Mouse (Mus musculus) liver, embryonic 12.5 days (tissue): Measurements from ENCODE around the gene Frmd5. TPM values are rescaled to one million over a fixed set of nuclear protein-coding genes. Genes with fewer than 3 reads are reported as not detected.

Source experiments
- ATAC-seq: fragments of 200-750 bp; cut with Nextera tagmentation; 2 replicates; pipeline ENCODE4 v1.8.0; 2017; ENCODE audit warnings: moderate number of reproducible peaks, mild to moderate bottlenecking, moderate library complexity
- H3K27ac ChIP-seq: fragments of 300-500 bp; sonication (generic); 2 replicates; pipeline ENCODE4 v1.5.1; 2016; ENCODE audit warnings: mild to moderate bottlenecking
- H3K27me3 ChIP-seq: fragments of 300-500 bp; sonication (generic); replicated peaks from 2 replicates; pipeline ENCODE4 v1.6.1; 2016; ENCODE audit warnings: mild to moderate bottlenecking, moderate library complexity
- H3K36me3 ChIP-seq: fragments of 300-500 bp; sonication (generic); 2 replicates; pipeline ENCODE4 v1.6.1; 2016; ENCODE audit warnings: mild to moderate bottlenecking, moderate library complexity
- H3K4me1 ChIP-seq: fragments of 300-500 bp; sonication (generic); 2 replicates; pipeline ENCODE4 v1.6.1; 2016
- H3K4me2 ChIP-seq: fragments of 300-500 bp; sonication (generic); 2 replicates; pipeline ENCODE4 v1.6.1; 2016; ENCODE audit warnings: mild to moderate bottlenecking, moderate library complexity
- H3K4me3 ChIP-seq: fragments of 300-500 bp; sonication (generic); 2 replicates; pipeline ENCODE4 v1.5.1; 2016; ENCODE audit warnings: mild to moderate bottlenecking, moderate library complexity
- H3K9ac ChIP-seq: fragments of 300-500 bp; sonication (generic); 2 replicates; pipeline ENCODE4 v1.6.1; 2016; ENCODE audit warnings: mild to moderate bottlenecking, moderate library complexity
- H3K9me3 ChIP-seq: fragments of 300-500 bp; sonication (generic); replicated peaks from 2 replicates; pipeline ENCODE4 v1.6.1; 2016; ENCODE audit warnings: mild to moderate bottlenecking, moderate library complexity
- WGBS: fragments of 180-500 bp; shearing (Covaris S2); methylation state at CpG from one replicate; pipeline ENCODE4 v1.1.7; 2016; ENCODE audit not compliant: insufficient replicate concordance; 5-methylcytosine and 5-hydroxymethylcytosine counted together
- polyA plus RNA-seq: library from polyadenylated mRNA; unstranded; fragments of >200 nt; fragmentation: Nextera tagmentation; extraction: Ambion mirVana; gene quantifications from 2 replicates; pipeline ENCODE4 v1.2.1, GENCODE M21; 2016

Gene Frmd5
- polyA plus RNA-seq = 0.25 and 0.29 TPM in 2 replicates

- peaks cover 27% of the 10 kb centered on the region for H3K4me1 ChIP-seq
- peak within 1 kb of the TSS; percentile 68 for H3K4me3 ChIP-seq
- H3K36me3 ChIP-seq = no peaks in the 10 kb centered on the region
- peak; percentile 98 for ATAC-seq
- peak within 1 kb of the TSS; percentile 44 for H3K9ac ChIP-seq
- H3K27ac ChIP-seq = no peak within 1 kb of the TSS
- H3K27me3 ChIP-seq = peaks cover 65% of the 10 kb centered on the region
- H3K9me3 ChIP-seq = no peaks in the 10 kb centered on the region
- H3K4me2 ChIP-seq = peak within 1 kb of the TSS; percentile 84
- WGBS = 3% methylated on average over 35 of the region's 35 CpGs
Measured at GRCm38 (mm10) chr2:121806959-121807653, at the start of gene Frmd5. TSS of gene Frmd5 (minus strand) at chr2:121807087.

- H3K4me2 ChIP-seq = no peak overlapping the region
- H3K4me3 ChIP-seq = no peak overlapping the region
- H3K9ac ChIP-seq = no peak overlapping the region
- no peaks in the 10 kb centered on the region for H3K36me3 ChIP-seq
- H3K9me3 ChIP-seq = no peaks in the 10 kb centered on the region
- peaks cover 5% of the 10 kb centered on the region; the same call in 1 of the 2 replicates for H3K27me3 ChIP-seq
- no peak overlapping the region for H3K27ac ChIP-seq
- 69% methylated on average over 3 of the region's 3 CpGs for WGBS
- no peak for ATAC-seq
- H3K4me1 ChIP-seq = no peaks in the 10 kb centered on the region
Measured at GRCm38 (mm10) chr2:121853974-121854373, 47.1 kb upstream of the Frmd5 start.

GRCm38 (mm10) chr2:121852045-121852444 is 45.2 kb upstream of the Frmd5 start:
- Histone ChIP-seq H3K9ac (no peak overlapping the region), H3K4me3 (no peak overlapping the region), H3K36me3 (no peaks in the 10 kb centered on the region), H3K27me3 (no peaks in the 10 kb centered on the region), H3K9me3 (no peaks in the 10 kb centered on the region), H3K4me1 (no peaks in the 10 kb centered on the region), H3K4me2 (no peak overlapping the region), H3K27ac (no peak overlapping the region)
- WGBS = 24% methylated on average over 2 of the region's 2 CpGs
- ATAC-seq = no peak

GRCm38 (mm10) chr2:121846050-121846449 is 39.2 kb upstream of the Frmd5 start:
- no peak for ATAC-seq
- no peak overlapping the region for H3K4me3 ChIP-seq

GRCm38 (mm10) chr2:121842249-121842648 is 35.4 kb upstream of the Frmd5 start:
- peaks cover 8% of the 10 kb centered on the region; the same call in 1 of the 2 replicates for H3K4me1 ChIP-seq
- H3K27me3 ChIP-seq = no peaks in the 10 kb centered on the region
- 55% methylated on average over 3 of the region's 3 CpGs for WGBS
- no peak overlapping the region for H3K27ac ChIP-seq
- no peaks in the 10 kb centered on the region for H3K9me3 ChIP-seq
- no peaks in the 10 kb centered on the region for H3K36me3 ChIP-seq
- 0 out of 2 replicates have a peak, but pooled peaks have one; percentile 30 for ATAC-seq
- no peak overlapping the region for H3K4me3 ChIP-seq
- no peak overlapping the region for H3K9ac ChIP-seq
- H3K4me2 ChIP-seq = no peak overlapping the region

More at GRCm38 (mm10) chr2:121846050-121846449, 39.2 kb upstream of the Frmd5 start:
- no peak overlapping the region for H3K27ac ChIP-seq
- no peaks in the 10 kb centered on the region for H3K36me3 ChIP-seq
- WGBS = 51% methylated on average over 8 of the region's 8 CpGs
- no peak overlapping the region for H3K9ac ChIP-seq
- H3K4me2 ChIP-seq = no peak overlapping the region
- H3K9me3 ChIP-seq = no peaks in the 10 kb centered on the region
- H3K4me1 ChIP-seq = peaks cover 8% of the 10 kb centered on the region; the same call in 1 of the 2 replicates
- H3K27me3 ChIP-seq = no peaks in the 10 kb centered on the region

GRCm38 (mm10) chr2:121841453-121841852 is 34.6 kb upstream of the Frmd5 start:
- Histone ChIP-seq H3K27me3 (no peaks in the 10 kb centered on the region), H3K9ac (no peak overlapping the region), H3K9me3 (no peaks in the 10 kb centered on the region), H3K36me3 (no peaks in the 10 kb centered on the region), H3K4me1 (peaks cover 8% of the 10 kb centered on the region; the same call in 1 of the 2 replicates), H3K4me2 (no peak overlapping the region), H3K4me3 (no peak overlapping the region), H3K27ac (no peak overlapping the region)
- ATAC-seq = no peak
- 89% methylated on average over 3 of the region's 3 CpGs for WGBS

- Histone ChIP-seq H3K4me3 (no peak overlapping the region), H3K9ac (no peak overlapping the region), H3K27me3 (no peaks in the 10 kb centered on the region; the same call in 1 of the 2 replicates), H3K27ac (no peak overlapping the region), H3K4me1 (no peaks in the 10 kb centered on the region), H3K9me3 (no peaks in the 10 kb centered on the region), H3K4me2 (no peak overlapping the region), H3K36me3 (no peaks in the 10 kb centered on the region)
- 25% methylated on average over 3 of the region's 3 CpGs for WGBS
- ATAC-seq = no peak
Measured at GRCm38 (mm10) chr2:121834926-121835325, 28.0 kb upstream of the Frmd5 start.

GRCm38 (mm10) chr2:121832484-121832894 is 25.6 kb upstream of the Frmd5 start:
- Histone ChIP-seq H3K4me1 (no peaks in the 10 kb centered on the region), H3K27me3 (no peaks in the 10 kb centered on the region; the same call in 1 of the 2 replicates), H3K4me3 (no peak overlapping the region), H3K9me3 (no peaks in the 10 kb centered on the region), H3K4me2 (no peak overlapping the region), H3K27ac (no peak overlapping the region), H3K9ac (no peak overlapping the region), H3K36me3 (no peaks in the 10 kb centered on the region)
- no peak for ATAC-seq
- WGBS = 11% methylated on average over 5 of the region's 5 CpGs

GRCm38 (mm10) chr2:121828411-121828810 is 21.5 kb upstream of the Frmd5 start:
- Histone ChIP-seq H3K36me3 (no peaks in the 10 kb centered on the region), H3K4me3 (no peak overlapping the region), H3K4me2 (no peak overlapping the region), H3K9me3 (no peaks in the 10 kb centered on the region), H3K27ac (no peak overlapping the region), H3K4me1 (no peaks in the 10 kb centered on the region), H3K27me3 (no peaks in the 10 kb centered on the region), H3K9ac (no peak overlapping the region)
- no peak for ATAC-seq
- WGBS = 66% methylated on average over 3 of the region's 3 CpGs

- Histone ChIP-seq H3K4me1 (no peaks in the 10 kb centered on the region), H3K36me3 (no peaks in the 10 kb centered on the region), H3K27me3 (no peaks in the 10 kb centered on the region), H3K4me2 (no peak overlapping the region), H3K9me3 (no peaks in the 10 kb centered on the region), H3K9ac (no peak overlapping the region), H3K27ac (no peak overlapping the region), H3K4me3 (no peak overlapping the region)
- WGBS = 56% methylated on average over 2 of the region's 2 CpGs
- ATAC-seq = no peak
Measured at GRCm38 (mm10) chr2:121826189-121826588, 19.3 kb upstream of the Frmd5 start.

GRCm38 (mm10) chr2:121824653-121825052 is 17.8 kb upstream of the Frmd5 start:
- Histone ChIP-seq H3K27me3 (no peaks in the 10 kb centered on the region), H3K9me3 (no peaks in the 10 kb centered on the region), H3K4me1 (no peaks in the 10 kb centered on the region), H3K4me2 (no peak overlapping the region), H3K27ac (no peak overlapping the region), H3K36me3 (no peaks in the 10 kb centered on the region), H3K9ac (no peak overlapping the region), H3K4me3 (no peak overlapping the region)
- ATAC-seq = no peak
- 39% methylated on average over 5 of the region's 5 CpGs for WGBS

GRCm38 (mm10) chr2:121821787-121822186 is 14.9 kb upstream of the Frmd5 start:
- Histone ChIP-seq H3K4me1 (no peaks in the 10 kb centered on the region), H3K9ac (no peak overlapping the region), H3K36me3 (no peaks in the 10 kb centered on the region), H3K27ac (no peak overlapping the region), H3K4me3 (no peak overlapping the region), H3K9me3 (no peaks in the 10 kb centered on the region), H3K4me2 (no peak overlapping the region), H3K27me3 (peaks cover 4% of the 10 kb centered on the region; the same call in 1 of the 2 replicates)
- no peak for ATAC-seq
- WGBS = 76% methylated on average over 7 of the region's 7 CpGs
